7 mouse cellular contexts compared by ENCODE assay signal in genomic region chr9:55325564-55326514, GRCm38 (mm10). TPM values are rescaled to one million over a fixed set of nuclear protein-coding genes. Genes with fewer than 3 reads are reported as not detected.
DNase-seq lines count a peak whose midpoint lies in the region; ATAC-seq lines count a peak whose summit lies in the region.

No protein-coding gene starts in this region.

- no peaks in the 10 kb centered on the region for H3K4me1 ChIP-seq in neural tube, embryonic 11.5 days (ENCODE audit: control insufficient read depth, insufficient read depth, low read length)
- H3K4me1 ChIP-seq in embryonic facial prominence, embryonic 14.5 days (ENCODE audit: control insufficient read depth, insufficient read depth, low read length), result no peaks in the 10 kb centered on the region
- no peaks in the 10 kb centered on the region for H3K4me1 ChIP-seq in limb, embryonic 11.5 days (ENCODE audit: control insufficient read depth, insufficient read depth, low read length)
- H3K4me1 ChIP-seq in stomach, embryonic 14.5 days (ENCODE audit: control insufficient read depth, insufficient read depth, low read length), result 0 out of 2 replicates have a peak, but pooled peaks cover 5% of the 10 kb centered on the region

- peak overlapping the region; percentile 58 for H3K4me2 ChIP-seq in neural tube, embryonic 11.5 days (ENCODE audit: low read depth)
- peak overlapping the region; percentile 93 for H3K4me2 ChIP-seq in embryonic facial prominence, embryonic 14.5 days (ENCODE audit: low read depth, low read length)
- H3K4me2 ChIP-seq in limb, embryonic 11.5 days (ENCODE audit: low read depth, severe bottlenecking), result peak overlapping the region; percentile 83
- H3K4me2 ChIP-seq in stomach, embryonic 14.5 days (replicated peaks; ENCODE audit: low read depth, low read length), result peak overlapping the region; percentile 82

- DNase-seq in neural tube, embryonic 11.5 days (ENCODE audit: low spot score), result no peak
- DNase-seq in neural tube, embryonic 10.5 days (ENCODE audit: extremely low spot score, low spot score), result no peak
- no peak for DNase-seq in embryonic facial prominence, embryonic 14.5 days (ENCODE audit: low spot score)
- peak; percentile 23 for DNase-seq in limb, embryonic 11.5 days (ENCODE audit: low spot score)
- no peak for DNase-seq in gastrocnemius, postnatal 10 days
- DNase-seq in adrenal gland, adult 18-20 months (ENCODE audit: low spot score in 2 of 2), result no peak

- 17% methylated on average over 18 of the region's 18 CpGs for WGBS in neural tube, embryonic 11.5 days
- WGBS in embryonic facial prominence, embryonic 14.5 days, result 12% methylated on average over 18 of the region's 18 CpGs
- WGBS in limb, embryonic 11.5 days, result 16% methylated on average over 18 of the region's 18 CpGs
- 19% methylated on average over 18 of the region's 18 CpGs for WGBS in stomach, embryonic 14.5 days

- peak overlapping the region; percentile 61 for H3K9ac ChIP-seq in neural tube, embryonic 11.5 days (ENCODE audit: low read length)
- H3K9ac ChIP-seq in embryonic facial prominence, embryonic 14.5 days (ENCODE audit: low read depth, low read length), result peak overlapping the region; percentile 74
- H3K9ac ChIP-seq in limb, embryonic 11.5 days (ENCODE audit: low read length), result peak overlapping the region; percentile 62
- H3K9ac ChIP-seq in stomach, embryonic 14.5 days (replicated peaks; ENCODE audit: low read depth, low read length), result 0 out of 2 replicates have a peak overlapping the region, but pooled peaks have one; percentile 46

- no peaks in the 10 kb centered on the region for H3K9me3 ChIP-seq in neural tube, embryonic 11.5 days (ENCODE audit: control insufficient read depth, low read length)
- no peaks in the 10 kb centered on the region for H3K9me3 ChIP-seq in embryonic facial prominence, embryonic 14.5 days (ENCODE audit: control insufficient read depth, low read length)
- H3K9me3 ChIP-seq in limb, embryonic 11.5 days (ENCODE audit: control insufficient read depth, low read length), result no peaks in the 10 kb centered on the region
- H3K9me3 ChIP-seq in stomach, embryonic 14.5 days (ENCODE audit: control insufficient read depth, low read depth, low read length), result no peaks in the 10 kb centered on the region

- no peak; the same call in 1 of the 2 replicates for ATAC-seq in neural tube, embryonic 11.5 days (ENCODE audit: insufficient read depth, low FRiP score, low TSS enrichment)
- ATAC-seq in embryonic facial prominence, embryonic 14.5 days (ENCODE audit: low read depth), result no peak
- ATAC-seq in limb, embryonic 11.5 days (ENCODE audit: insufficient number of reproducible peaks, low FRiP score, low TSS enrichment, low read depth), result no peak
- ATAC-seq in stomach, embryonic 14.5 days (ENCODE audit: insufficient number of reproducible peaks, insufficient read depth, low FRiP score, low read depth), result no peak

- H3K27me3 ChIP-seq in neural tube, embryonic 11.5 days (ENCODE audit: control insufficient read depth, insufficient read depth, low read length), result 0 out of 2 replicates have a peak, but pooled peaks cover 4% of the 10 kb centered on the region
- H3K27me3 ChIP-seq in embryonic facial prominence, embryonic 14.5 days (replicated peaks; ENCODE audit: control insufficient read depth, insufficient read depth, low read length), result peaks cover 45% of the 10 kb centered on the region
- H3K27me3 ChIP-seq in limb, embryonic 11.5 days (ENCODE audit: control insufficient read depth, insufficient read depth, low read length), result peaks cover 18% of the 10 kb centered on the region
- H3K27me3 ChIP-seq in stomach, embryonic 14.5 days (ENCODE audit: control insufficient read depth, insufficient read depth, low read length), result peaks cover 13% of the 10 kb centered on the region; the same call in 1 of the 2 replicates

- H3K27ac ChIP-seq in neural tube, embryonic 11.5 days (ENCODE audit: low read depth, low read length), result no peak overlapping the region
- H3K27ac ChIP-seq in embryonic facial prominence, embryonic 14.5 days (replicated peaks; ENCODE audit: low read depth, low read length), result no peak overlapping the region
- no peak overlapping the region for H3K27ac ChIP-seq in limb, embryonic 11.5 days (replicated peaks; ENCODE audit: low read depth, low read length)
- no peak overlapping the region for H3K27ac ChIP-seq in stomach, embryonic 14.5 days (ENCODE audit: low read length)

- peak overlapping the region; percentile 50 for H3K4me3 ChIP-seq in neural tube, embryonic 11.5 days (ENCODE audit: low read depth, low read length)
- peak overlapping the region; percentile 77 for H3K4me3 ChIP-seq in embryonic facial prominence, embryonic 14.5 days (ENCODE audit: low read depth, low read length)
- peak overlapping the region; percentile 46 for H3K4me3 ChIP-seq in limb, embryonic 11.5 days (ENCODE audit: low read depth, low read length)
- peak overlapping the region; percentile 67 for H3K4me3 ChIP-seq in stomach, embryonic 14.5 days (ENCODE audit: low read depth, low read length)

- no peaks in the 10 kb centered on the region for H3K36me3 ChIP-seq in neural tube, embryonic 11.5 days (ENCODE audit: control insufficient read depth, insufficient read depth, low read length)
- H3K36me3 ChIP-seq in embryonic facial prominence, embryonic 14.5 days (ENCODE audit: control insufficient read depth, insufficient read depth, low read length), result no peaks in the 10 kb centered on the region
- H3K36me3 ChIP-seq in limb, embryonic 11.5 days (ENCODE audit: control insufficient read depth, insufficient read depth, low read length), result no peaks in the 10 kb centered on the region
- no peaks in the 10 kb centered on the region for H3K36me3 ChIP-seq in stomach, embryonic 14.5 days (ENCODE audit: control insufficient read depth, insufficient read depth, low read length)

RNA-seq across cellular contexts. Expression of gene Nrg4, which starts 0.8 kb away (rescaled TPM):
- polyA plus RNA-seq in neural tube, embryonic 11.5 days (2014; fragmentation: Nextera tagmentation; extraction: Ambion mirVana), result 1.1 and 1.6 TPM in 2 replicates
- polyA plus RNA-seq in embryonic facial prominence, embryonic 14.5 days (2014; fragmentation: Nextera tagmentation; extraction: Ambion mirVana), result 1.0 and 1.2 TPM in 2 replicates
- polyA plus RNA-seq in limb, embryonic 11.5 days (2014; fragmentation: Nextera tagmentation; extraction: Ambion mirVana), result 1.5 TPM in 2 replicates
- 1.1 and 2.0 TPM in 2 replicates for polyA plus RNA-seq in stomach, embryonic 14.5 days (2014; fragmentation: Nextera tagmentation; extraction: Ambion mirVana)
- under 1 TPM; 0.31 to 0.52 TPM for total RNA-seq in gastrocnemius, postnatal 10 days (2021)
- total RNA-seq in adrenal gland, adult 18-20 months (2021), result 10 to 100 TPM; 23.4 to 37.3 TPM

RNA-seq across cellular contexts. Expression of gene Tmem266, which starts 0.9 kb away (rescaled TPM):
- polyA plus RNA-seq in neural tube, embryonic 11.5 days (2014; fragmentation: Nextera tagmentation; extraction: Ambion mirVana), result 0.62 and 0.89 TPM in 2 replicates
- 0.22 and 0.38 TPM in 2 replicates for polyA plus RNA-seq in embryonic facial prominence, embryonic 14.5 days (2014; fragmentation: Nextera tagmentation; extraction: Ambion mirVana)
- polyA plus RNA-seq in limb, embryonic 11.5 days (2014; fragmentation: Nextera tagmentation; extraction: Ambion mirVana), result 0.17 and 0.23 TPM in 2 replicates
- 0.62 and 0.94 TPM in 2 replicates for polyA plus RNA-seq in stomach, embryonic 14.5 days (2014; fragmentation: Nextera tagmentation; extraction: Ambion mirVana)
- under 1 TPM; 0.35 to 0.36 TPM for total RNA-seq in gastrocnemius, postnatal 10 days (2021)
- total RNA-seq in adrenal gland, adult 18-20 months (2021), result under 1 TPM; 0.80 to 0.93 TPM
